Mouse (Mus musculus) embryo, embryonic 10.5 days (tissue): ENCODE results near the gene Wdtc1.

ENCODE experiments used
- DNase-seq: peaks from one replicate; pipeline ENCODE4 v3.0.0-alpha.2; 2015; ENCODE audit warnings: low spot score

Gene Wdtc1

DNA sequence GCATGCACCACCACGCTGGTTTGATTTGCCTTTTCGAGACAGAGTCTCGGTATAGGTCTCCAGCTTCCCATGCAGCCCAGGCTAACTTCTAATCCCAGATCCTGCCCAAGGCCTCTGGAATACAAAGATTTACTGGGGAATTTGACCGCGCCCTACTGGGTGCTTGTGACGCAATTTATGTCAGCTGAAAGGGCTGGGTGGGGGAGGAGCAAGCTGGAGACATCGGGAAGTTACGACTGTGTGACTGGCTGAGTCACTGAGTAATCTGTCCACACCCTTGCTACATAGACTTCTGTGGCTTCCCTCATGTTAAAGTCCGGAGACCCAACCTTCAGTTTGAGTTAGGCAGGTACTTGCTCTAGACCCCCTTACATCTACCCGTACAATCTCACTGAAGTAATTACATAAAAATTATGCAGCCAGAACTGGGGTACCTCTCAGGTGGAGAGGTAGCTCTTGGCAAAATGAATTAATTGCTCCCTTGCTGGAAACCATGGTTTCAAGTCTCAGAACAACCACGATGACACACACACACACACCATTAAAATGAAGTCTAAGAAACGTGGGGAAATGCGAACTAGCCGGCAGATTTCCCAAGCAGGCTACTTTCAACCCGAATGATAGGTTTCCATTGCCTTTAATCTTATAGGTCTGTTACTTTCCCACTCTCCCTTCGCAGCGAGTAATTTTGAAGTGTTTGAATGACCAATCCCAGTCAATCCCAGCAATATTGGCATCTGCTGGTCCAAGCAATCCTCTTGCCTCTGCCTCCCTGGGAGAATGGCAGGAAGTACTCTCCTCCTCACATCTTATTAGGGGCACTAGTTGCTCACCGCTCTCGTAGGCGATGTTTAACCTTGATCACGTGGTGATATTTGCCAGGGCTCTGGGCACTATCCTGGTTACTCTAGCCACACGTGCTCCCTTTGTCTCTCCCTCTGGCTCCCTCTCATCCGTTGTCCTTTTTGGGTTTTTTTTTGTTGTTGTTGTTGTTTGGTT lies at the start of gene Wdtc1:
Wdtc1 (minus strand) TSS at position 115 of the 999 bp plus-strand sequence.
- no peak for DNase-seq

DNA sequence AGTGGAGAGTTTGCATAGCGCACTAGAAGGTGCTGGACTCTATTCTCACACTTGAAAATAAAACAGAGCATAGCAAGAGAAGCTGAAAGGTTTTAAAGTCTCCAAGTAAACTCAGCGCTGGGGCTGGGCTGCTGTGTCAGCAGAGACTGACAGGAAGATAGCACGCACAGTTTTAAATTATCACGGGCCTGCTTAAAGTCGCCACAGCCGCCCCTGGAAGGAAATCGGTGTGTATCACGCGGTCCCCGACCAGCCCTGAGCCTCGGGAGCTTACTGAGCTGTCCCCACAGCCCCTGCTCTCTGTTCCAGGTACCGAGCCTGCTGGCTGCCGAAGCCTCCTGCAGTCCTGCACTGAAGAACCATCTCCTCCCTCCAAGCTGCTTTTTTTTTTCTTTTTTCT lies 48.7 kb upstream of the Wdtc1 start:
- DNase-seq: no peak

DNA sequence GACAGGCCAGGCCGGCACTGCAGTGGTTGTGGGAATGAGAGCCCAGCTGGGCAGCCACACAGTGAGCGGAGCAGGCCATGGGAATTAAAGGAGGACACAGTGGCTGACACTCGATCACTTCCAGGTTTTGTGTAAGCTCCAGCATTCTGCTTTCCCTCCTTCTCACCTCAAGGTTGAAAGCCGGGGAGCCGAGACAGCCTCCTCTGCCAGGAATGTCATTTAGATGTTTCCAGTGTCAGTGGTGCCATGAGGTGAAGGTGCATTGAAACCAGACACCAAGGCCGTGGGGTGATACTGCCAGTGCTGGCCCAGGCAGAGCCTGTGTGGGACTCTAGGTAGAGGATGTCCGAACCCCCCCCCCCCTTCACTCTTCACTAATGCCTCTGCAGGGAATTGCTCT lies 46.8 kb upstream of the Wdtc1 start:
- DNase-seq: no peak

DNA sequence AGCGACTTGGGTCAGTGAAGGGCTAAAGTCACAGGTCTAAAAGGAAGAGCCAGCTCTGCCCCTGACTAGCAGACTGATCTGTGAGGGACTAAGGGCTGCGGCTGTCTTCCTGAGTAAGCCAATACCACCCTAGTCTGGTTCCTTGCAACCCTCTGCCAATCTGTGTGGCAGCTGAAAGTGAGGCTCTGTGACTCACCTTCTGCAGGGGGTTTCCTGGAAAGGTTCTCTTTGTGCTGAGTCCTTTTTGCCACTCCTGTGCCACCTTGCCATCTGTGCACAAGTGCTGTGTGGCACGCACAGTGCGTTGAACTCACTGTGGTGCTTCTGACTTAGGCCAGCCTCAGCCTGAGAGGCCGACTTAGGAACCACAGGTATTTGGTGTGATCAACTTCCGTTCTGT lies 46.2 kb upstream of the Wdtc1 start:
- DNase-seq: no peak

DNA sequence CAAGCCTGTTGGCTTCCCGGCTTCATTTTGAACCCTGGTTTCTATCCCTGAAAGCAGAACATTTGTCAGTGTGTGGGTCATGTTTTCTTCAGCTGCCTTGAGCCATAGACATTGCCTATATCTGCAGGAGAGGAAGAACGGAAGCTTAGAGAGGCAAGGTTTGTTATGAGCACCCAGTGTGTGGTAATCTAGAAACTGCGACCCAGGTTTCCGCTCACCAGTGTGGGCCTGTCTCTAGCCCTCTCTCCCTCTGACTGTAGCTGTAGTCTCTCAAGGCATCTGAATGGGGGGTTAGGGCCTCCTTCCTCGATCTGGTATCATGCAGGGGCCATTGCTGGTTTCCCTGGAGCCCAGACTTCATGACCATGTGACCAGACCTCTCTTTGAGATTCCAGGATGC lies 45.3 kb upstream of the Wdtc1 start:
- no peak for DNase-seq

DNA sequence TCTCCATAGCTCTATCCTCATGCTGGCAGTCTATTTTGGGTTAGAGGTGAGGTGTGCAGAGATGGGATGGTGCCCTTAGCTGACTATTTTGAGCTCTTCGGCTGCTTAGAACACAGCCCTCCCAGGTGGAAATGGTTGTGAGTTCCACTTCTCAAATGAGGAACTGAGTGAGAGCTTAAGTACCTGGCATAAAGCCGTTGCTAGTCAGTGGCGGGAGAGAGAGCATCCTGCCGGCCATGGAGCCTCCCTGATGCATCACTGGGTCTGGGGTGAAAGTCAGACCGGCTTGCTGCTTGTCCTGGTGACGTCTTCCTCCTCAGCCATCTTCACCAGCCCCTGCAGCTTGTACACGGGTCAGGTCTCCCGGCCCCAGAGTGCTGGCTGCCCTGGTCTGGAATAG lies 44.7 kb upstream of the Wdtc1 start:
- DNase-seq: no peak

DNA sequence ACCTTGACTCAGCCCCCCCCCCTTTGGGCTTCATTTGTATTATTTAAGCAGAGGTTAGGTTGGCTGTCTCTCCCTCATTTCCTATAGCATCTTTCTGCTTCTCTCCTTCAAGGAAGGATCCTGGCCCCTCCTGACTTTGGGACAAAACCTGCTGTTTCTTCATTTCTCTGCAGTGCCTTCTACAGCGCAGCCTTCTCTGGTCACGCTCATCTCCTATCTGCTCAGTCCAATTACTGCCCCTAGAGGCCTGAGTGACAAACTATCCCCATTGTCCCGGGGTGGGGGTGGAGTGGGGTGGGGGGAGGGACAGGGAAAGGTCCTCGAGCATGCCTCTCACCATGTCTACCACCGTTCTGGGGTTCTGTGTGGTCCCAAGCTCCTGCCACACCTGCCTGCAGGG lies 44.0 kb upstream of the Wdtc1 start:
- no peak for DNase-seq

DNA sequence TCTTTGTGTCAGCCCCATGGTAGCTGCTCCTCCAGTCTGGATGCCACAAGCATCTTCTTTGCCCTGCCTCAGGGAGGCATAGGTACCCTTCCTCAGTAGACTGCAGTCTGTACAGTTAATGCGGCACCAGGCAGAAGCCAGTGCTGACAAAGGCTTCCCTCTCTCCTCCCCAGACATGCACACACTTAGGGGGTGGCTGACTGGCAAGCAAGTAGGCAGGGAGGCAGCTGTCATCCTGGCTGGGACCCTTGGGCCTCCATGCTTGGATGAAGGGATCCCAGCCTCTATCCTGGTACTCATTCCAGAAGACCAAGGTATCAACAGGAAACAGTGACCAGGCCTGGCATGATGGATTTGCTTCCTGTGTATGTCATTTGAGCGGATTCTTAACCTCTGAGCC lies 42.8 kb upstream of the Wdtc1 start:
- no peak for DNase-seq

DNA sequence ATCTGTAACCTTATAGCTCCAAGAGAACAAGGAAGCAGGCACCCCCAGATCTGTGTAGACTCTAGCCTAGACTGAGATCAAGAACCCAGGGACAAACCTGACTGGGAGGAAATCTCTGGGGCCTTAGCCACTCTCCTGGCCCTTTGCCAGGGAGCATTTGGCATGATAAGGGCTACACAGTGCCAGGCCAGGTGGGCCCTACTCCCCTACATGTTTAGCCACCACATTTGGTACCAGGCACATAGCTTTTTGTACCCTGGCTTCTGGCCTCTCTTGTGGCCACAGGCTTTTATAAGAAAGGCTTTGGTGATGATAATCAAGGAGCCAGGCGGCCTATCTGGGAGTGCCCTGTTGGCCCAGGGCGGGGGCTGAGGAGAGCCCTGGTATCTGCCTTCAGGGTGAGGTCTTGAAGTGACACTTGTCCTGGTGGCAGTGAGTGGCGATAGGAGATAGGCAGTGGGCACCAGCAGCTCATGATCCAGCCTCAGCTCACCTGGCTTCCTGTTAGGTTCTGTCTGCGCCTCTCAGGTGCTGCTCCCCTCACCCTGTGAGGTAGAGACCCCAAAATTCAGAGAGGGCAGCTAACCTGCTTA lies 41.8 kb upstream of the Wdtc1 start:
- DNase-seq: no peak

DNA sequence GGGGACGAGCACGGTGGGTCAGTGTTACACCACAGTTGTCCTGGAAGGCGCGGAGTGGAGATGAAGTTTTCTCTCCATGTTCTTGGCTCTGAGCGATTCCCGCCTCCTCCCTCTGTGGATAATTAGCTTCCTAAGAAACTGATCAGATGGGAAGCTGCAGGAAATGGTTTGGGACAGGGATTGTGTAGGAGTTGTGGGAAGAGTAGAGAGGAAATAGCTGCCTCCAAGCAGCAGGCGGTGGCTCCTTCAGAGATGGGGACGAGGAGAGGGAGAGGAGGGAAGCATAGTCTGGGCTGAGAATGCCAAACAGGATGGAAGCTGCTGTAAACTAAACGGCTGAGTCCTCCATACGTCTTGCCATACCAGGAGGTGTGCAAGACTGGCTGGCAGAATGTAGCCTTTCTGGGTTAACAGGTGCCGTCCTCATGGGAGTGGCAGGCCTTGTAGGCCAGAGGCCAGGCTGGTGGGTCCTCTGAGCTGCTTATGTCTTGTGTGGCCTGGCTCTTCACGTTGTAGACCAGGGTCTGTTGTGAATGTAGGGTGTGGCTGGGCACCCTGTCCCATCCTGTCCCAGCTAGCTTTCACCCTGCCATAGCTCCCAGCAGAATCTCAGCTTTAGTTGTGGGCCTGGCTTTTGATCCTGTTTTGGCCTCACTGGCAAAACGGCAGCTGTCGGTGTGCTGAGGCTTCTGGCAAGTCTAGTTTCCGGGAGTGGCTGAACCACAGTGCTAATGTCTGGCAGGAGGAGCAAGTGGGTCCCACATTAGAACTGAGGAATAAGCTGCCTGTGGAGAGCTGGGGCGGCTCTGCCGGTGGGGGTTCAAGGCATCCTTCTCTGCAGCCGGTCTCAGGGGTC lies 38.1 kb upstream of the Wdtc1 start:
- DNase-seq: no peak

DNA sequence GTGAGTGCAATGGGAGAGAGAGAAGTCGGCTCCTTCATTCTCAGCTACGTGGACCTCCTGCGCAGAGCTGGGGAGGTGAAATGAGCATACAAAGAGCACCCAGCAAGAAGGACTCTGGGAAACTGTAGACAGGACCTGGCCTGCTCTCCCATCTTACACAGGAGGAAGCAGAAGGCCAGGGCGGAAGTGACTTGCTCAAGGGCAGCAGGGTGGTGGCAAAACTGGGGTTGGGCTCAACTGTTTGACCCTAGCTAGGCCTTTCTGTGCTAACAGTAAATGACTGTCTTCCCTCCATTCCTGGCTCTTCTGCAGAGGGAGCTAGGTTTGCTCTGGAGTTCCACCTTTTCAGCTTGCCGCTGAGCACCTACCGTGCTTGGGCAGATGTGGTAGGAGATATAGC lies 37.3 kb upstream of the Wdtc1 start:
- DNase-seq: no peak

DNA sequence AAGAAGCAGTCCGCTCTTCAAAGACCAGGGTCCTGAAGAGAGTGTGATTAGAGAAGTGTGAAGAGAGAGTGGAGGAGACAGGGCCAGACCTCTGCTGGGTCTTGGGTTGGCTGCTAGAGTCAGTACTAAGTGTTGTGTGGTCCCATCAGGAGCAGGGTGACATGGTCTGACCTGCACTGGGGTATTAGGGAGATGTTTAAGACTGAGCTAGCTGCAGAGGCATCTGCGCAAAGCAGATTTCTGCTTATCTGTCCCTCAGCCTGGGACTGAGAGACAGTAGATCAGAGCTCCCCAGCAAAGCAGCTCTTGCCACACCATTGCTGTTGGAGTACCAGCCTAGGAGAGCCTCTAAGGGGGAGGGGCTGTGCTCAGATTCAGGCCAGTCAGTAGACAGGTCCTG lies 36.8 kb upstream of the Wdtc1 start:
- DNase-seq: no peak

DNA sequence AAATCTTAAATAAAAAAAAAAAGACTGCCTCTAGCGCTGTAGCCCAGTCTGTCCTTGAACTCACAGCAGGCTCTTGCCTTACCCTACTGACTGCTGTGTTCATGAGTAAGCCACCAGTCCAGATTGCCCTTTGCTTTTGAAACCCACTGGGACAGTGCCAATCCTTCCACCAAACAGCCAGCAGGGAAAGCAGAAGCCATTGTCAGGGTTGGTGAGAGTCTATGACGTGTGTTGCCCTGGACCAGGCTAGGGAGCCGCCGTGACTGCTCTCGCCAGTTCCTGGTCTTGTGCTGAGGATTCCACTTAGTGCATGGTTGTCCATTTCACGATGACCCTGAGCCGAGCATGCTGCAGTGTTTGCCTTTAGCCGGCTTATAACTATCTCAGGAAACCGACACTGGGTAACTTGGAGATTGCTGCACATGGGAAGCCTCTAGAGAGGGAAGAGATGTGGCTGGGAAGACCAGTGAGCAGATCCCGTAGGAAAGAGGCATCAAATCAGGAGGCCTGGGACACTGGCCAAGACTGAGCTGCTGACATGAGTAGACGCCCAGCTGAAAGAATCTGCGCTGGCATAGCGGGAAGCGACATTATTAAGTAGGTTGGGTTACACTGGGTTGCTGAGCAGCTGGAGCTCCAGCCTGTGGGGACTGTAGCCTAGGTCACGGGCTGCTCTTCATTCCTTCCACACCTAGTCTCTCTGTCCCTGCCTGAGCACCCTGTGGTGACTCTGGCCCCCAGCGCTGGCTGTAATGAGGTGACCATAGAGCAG lies 35.7 kb upstream of the Wdtc1 start:
- no peak for DNase-seq

DNA sequence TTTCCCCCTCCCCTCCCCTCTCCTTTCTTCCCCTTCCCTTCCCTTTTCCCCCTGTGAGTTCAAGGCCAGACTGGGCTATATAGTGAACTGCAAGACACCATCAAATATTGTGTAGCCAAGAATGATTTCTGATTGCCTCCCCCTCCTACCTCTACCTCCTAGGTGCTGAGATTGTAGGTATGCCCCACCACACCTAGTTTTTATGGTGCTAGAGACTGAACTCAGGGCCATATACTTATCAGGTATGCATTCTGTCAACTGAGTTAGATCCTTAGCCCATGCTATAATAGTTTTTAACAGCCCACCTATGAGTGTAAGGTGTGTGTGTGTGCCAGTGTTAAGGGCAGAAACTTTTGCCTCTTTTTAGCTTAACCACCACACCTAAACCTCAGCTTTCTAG lies 33.8 kb upstream of the Wdtc1 start:
- DNase-seq: no peak

DNA sequence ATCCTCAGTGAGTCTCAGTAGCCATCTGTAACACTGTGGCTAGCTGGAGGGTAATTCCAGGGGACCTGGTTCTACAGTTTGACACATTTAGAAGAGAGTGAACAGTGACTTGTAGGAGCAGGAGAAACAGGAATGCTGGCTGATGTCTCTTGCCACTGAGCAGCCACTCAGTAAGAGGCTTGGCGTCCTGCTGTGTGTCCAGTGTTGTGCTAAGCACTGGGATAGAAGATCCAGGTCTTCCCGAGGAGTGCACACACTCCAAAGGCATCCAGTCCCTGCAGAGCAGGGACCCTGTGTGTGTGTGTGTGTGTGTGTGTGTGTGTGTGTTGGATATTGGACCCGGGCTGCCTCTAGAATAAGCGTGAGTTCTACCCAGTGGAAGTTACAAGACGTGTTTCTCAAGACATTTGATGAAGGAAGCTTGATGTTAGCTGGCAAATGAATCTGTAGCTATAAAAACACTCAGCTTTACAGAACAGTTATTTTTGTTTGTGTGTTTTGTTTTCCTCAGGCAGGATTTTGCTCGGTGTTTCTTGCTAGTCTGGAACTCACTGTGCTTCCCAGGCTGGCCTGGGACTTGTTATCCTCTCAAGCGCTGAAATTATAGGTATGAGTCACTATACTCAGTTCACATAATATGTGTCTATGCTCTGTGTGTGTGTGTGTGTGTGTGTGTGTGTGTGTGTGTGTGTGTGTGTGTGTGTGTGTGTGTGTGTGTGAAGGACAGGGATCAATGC lies 32.9 kb upstream of the Wdtc1 start:
- DNase-seq: no peak

DNA sequence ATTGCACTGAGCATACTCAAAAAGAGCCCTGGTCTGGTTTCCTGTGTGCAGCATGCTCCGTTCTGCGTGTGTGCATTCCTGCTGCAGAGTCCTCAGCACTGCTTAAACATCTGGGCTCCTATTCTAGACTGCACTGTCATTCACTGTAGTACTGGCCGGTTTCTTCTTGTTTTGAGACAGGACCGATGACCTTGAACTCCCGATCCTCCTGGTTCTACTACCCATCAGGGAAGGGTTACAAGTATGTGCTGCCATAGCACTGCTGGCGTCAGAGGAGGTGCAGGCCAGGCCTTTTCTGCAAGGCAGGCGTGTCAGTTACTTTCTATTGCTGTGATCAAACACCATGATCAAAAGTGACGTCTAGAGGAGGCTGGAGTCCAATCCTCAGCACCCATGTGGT lies 27.9 kb upstream of the Wdtc1 start:
- DNase-seq: no peak

DNA sequence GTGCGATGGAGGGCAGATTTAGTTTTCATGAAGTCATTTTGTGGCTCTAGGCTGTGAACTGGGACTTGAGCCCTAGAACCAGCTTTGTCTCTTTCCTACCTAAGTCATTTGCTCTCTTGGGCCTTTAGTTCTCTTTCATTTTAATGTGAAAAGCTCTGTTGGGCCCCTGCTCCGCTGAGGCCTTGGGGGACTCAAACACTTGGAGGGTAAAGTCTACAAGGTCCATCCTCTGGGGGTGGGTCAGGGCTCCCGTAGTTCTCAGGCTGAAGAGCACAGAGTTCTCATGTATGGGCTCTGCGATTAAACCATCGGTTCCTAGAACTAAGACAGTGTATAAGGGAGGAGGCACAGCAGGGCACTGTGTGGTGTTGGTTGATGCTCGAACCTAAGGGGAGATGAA lies 27.3 kb upstream of the Wdtc1 start:
- no peak for DNase-seq

DNA sequence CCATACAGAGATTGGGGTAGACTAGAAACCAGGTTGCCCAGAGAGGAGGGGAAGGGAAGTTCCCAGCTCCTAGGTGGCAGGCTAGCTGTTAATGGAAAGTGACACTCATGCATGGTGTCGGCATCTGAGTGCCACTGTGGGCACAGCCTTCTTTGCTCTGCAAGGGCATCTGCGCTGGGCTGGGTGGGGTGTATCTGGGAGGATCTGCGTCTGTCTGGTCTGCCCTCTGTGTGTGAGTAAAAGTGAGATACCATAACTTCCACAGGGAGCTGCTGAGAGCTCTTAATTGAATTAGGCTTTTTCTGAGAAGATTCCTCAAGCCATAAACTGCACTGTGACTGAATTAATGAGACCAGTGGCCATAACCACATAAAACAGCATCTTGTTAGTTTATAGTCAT lies 26.6 kb upstream of the Wdtc1 start:
- DNase-seq: no peak

DNA sequence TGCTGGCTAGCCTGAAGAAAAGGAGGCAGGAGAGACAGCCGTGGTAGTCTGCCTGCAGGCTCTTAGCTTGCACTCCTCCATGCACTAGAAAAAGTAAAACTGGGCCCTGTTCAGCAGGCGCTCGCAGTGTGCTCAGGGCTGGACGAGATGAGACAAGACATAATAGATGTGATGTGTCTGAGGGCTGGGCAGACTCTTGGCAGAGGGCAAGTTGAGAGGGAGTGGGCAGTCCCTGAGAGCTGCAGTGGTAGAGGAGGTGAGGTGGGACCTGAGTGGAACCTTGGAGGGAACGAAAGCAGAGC lies 25.7 kb upstream of the Wdtc1 start:
- DNase-seq: no peak

DNA sequence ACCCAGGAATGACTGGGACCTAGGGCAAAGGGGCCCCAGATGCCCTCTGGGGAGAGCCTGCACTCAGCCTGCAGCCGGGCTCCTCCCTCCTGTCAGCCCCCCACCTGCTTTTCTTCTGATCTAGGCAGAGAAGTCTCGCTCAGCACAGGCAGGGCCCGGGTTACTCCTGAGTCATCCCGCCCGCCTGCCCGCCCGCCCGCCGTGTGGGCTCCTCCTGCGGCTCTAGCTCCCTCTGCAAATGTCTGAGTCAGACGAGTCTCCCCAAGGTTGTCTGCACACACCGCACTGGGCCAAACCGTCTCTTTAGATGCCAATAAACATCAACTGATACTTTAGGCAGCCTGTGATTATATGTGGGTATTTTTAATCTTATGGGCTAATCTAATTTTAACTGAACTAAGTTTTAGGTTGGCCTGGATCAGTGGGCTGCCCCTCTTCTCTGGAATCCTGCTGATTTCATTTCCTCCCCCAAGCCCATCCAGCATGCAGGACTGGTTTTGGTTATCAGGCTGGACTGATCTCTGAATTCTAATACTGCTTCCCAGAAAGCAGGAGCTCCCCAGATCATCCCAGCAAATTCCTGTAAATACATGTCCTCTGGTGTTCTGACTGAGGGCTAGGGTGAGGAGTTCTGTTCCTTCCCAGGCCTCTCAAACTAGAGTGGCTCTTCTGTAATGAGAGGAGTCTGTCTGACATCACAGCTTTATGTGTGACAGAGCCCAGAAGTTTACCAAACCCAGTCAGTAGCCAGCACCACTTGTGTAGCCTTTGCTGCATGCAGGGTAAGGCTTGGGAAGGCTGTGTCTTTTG lies 25.2 kb upstream of the Wdtc1 start:
- peak; percentile 68 for DNase-seq
